Mouse (Mus musculus) cerebellum, adult 8-10 months (tissue): Measurements from ENCODE around the gene Tanc1.

ENCODE experiments used
- DNase-seq: peaks from one replicate; pipeline ENCODE4 v3.0.0; 2022

The Tanc1 gene

DNA sequence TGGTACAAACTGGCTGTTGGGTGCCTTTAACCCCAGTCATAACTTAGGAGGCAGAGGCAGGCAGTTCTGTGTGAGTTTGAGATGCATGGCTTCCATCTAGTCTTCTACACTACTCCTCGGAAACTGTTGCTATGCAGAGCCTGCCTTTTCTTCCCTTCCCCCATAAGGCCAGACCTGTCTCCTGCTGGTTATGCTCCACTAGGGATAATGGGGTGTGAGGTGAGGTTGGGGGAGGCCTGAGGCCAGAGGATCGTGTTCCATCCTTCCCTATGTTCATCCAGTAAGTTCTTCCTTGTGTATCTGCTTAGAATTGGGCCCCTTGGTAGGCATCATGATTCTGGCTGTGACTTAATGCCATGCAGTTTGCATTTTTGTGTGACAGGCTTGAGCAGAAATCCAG, 193.8 kb downstream of the Tanc1 start:
- no peak for DNase-seq

GRCm38 (mm10) chr2:59806038-59806437, 194.2 kb downstream of the Tanc1 start:
- no peak for DNase-seq

DNA sequence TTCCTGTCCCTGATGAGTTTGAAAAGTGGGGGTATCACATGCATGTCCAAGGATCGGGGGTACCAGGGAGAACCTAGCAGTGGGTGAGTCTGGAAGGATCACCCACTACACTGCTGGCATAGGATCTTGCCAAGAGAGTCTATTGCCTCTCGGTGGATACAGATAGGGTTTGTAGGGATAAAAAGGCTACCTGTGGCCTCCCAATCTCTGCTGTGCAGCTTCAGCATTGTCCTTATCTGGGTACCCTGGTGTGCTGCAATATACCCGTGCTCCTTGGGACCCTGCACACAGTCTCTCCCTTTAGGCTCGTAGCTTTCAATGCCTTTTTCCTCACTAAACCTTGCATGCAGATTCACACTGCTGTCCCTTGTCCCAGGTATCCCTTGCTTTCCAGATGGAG, 196.8 kb downstream of the Tanc1 start:
- no peak for DNase-seq

GRCm38 (mm10) chr2:59810039-59810438, 198.2 kb downstream of the Tanc1 start:
- no peak for DNase-seq

- DNase-seq = no peak
Observed at GRCm38 (mm10) chr2:59811247-59811646, 199.4 kb downstream of the Tanc1 start.

DNA sequence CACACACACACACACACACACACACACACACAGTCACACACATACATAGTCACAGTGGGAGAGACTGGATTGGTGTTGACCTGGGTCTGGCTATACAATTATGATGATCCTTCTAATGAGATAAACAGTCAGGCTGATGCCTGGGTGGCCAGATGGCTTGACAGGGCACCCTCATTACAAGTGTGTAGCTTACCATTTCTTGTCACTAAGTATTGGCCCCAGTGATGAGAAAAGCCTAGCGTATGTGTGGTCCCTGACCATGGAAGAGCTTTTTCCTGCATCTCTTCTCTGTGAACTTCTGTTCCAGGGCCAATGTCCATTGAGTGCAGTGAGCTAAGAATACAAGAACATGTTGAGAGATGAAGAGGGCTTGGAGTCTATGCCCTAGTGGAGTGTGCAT, 200.8 kb downstream of the Tanc1 start:
- DNase-seq = no peak

GRCm38 (mm10) chr2:59813457-59813856, 201.6 kb downstream of the Tanc1 start:
- DNase-seq = no peak

DNA sequence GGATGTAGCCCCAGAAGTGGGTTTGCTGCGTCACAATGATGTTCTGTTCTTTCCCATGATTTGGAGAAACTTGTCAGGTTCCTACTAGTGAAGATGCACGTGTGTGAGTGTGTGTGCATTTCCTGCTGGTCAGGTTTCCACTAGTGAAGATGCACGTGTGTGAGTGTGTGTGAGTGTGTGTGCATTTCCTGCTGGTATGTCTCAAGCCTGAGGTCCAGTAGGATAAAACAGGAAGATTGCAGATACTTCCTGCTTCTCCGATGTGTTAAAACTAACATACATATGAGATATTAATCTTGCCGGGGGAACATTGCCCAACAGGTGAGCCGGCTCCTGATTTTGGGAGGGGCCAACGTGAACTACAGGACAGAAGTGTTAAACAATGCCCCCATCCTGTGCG, 203.2 kb downstream of the Tanc1 start:
- DNase-seq = no peak

GRCm38 (mm10) chr2:59818663-59819062, 206.8 kb downstream of the Tanc1 start:
- DNase-seq = no peak

DNA sequence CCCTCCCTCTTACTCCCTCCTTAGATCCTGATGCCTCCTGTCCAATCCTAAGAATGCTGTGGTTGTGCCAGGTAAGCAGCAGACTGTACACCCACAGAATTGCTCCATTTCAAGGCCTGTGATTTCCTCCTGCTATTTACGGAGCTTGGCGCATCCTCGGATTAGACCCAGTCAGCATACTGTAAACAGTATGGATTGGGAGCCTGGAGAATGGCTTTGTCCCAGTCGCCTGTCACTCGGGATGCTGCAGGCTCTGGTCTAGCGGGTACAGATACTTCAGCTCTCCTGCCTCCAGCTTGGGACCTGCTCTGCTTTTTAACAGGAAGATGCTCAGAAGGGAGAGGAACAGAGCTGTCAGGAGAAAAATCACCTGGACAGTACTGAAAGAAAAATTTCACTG, 207.6 kb downstream of the Tanc1 start:
- DNase-seq = no peak

DNA sequence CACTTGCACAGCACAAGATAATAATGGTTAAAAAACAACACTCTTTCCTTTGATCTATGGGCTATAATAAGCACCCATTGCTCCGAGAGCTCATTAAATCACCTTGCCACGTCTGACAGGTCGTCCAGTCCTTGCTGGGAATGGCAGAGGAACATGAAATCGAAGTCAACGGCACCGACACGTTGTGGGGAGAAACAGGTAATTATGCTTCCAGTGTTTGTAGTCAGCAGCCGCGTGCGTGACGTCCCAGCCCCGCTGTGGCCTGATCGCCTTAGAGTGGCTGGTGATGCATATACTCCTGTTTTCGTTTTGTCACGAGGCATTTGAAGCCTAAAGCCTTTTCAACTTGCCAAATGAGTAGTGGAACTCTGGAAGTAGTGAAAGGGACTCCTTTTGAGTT, 208.2 kb downstream of the Tanc1 start:
- DNase-seq = no peak

DNA sequence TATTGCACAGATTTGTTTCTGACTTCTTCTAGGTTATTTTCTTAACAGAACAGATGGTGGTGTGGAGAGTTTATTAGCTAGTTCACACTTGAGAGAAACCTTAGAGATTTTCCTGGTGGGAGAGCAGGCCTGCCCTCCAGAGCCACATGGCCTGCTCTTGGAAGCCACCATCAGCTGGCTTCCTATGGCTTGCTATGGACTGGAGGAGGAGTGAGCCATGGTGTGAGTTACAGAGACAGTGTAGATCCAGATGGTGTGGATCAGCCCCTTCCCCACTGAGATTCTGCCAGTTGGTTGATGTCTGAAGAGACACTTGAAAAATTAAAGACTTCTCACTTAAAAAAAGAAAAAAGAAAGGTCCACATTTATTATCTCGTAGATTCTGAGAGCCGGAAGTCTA, 209.2 kb downstream of the Tanc1 start:
- DNase-seq = no peak

DNA sequence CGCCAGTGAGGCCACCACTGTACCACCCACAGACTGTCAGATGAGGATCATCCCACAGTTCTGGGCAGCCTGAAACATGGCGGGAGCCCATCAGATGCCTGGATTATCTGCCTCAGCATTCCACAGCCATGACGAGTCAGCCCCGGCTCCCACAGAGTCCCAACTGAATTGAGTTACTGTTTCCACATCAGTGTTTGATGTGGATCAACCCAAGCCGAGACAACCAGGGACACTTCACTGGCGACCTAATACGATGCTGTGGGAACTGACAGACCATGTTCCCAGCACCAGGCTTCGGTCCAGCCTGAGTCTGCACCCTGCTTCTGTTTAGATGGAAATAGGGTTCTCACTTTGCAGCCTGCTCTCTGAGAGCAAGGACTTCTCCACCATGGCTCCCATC, 212.4 kb downstream of the Tanc1 start:
- DNase-seq = no peak

DNA sequence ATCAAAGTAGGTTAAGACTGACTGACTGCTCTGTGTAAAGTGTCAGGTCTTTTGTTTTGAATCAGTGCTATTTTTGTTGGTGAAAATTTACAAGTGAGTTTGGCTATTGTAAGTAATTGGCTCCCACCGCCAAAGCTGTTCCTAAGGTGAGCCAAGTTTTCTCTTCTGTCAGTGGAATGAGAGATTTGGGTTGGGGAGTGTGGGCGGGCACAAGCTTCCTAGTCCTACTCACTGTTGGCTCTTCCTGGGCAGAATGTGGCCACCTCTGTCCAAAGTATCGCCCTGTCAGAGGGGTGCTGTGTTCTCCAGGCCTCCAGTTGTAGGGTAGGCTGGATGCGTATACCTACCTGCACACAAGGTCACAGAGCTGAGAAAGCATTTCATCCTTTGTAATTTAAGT, 213.5 kb downstream of the Tanc1 start:
- no peak for DNase-seq

DNA sequence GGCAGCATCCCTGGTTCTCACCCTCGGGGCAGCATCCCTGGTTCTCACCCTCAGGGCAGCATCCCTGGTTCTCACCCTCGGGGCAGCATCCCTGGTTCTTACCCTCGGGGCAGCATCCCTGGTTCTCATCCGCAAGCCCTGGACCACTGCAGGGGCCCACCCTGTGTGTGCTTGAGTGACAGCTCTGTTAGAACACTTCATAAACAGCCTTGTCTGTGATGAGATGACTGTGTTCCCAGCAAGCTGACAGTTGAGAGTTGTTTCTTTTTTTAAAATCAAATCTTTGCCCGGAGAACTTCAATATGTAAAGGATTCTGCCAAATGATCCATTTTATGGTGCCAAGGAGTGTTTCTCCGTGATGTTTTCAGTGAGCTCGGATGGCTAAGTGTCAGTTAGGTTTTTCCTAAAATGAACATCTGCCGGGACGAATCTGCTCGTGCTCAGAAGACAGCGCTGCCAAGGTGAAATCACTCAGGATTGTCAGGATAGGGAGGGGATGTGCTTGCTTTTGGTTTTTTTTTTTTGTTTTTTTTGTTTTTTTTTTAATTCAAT, 216.3 kb downstream of the Tanc1 start:
- no peak for DNase-seq

- DNase-seq = no peak
Observed at GRCm38 (mm10) chr2:59828777-59829508, 217.1 kb downstream of the Tanc1 start.

- no peak for DNase-seq
Observed at GRCm38 (mm10) chr2:59829718-59830117, 217.9 kb downstream of the Tanc1 start.

- no peak for DNase-seq
Observed at GRCm38 (mm10) chr2:59830151-59830550, 218.3 kb downstream of the Tanc1 start.

DNA sequence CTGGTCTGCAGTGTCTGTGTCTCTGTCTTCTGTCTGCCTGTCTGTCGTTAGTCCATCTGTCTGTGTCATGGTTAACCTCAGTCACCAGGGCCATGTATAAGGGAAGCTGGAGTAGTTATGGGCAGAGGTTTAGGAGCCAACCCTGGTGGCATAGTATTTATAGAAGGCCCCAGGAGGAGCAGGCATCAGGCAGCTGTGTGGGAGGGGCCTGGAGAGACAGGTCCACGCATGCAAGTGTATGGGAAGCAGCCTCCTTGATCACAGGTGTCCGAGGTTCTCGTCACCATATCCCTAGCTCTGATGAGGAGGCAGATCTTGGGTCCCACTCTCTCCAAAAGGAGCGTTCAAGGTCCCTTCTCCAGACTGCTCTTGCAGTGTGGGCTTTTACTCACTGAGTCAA, 219.1 kb downstream of the Tanc1 start:
- no peak for DNase-seq

DNA sequence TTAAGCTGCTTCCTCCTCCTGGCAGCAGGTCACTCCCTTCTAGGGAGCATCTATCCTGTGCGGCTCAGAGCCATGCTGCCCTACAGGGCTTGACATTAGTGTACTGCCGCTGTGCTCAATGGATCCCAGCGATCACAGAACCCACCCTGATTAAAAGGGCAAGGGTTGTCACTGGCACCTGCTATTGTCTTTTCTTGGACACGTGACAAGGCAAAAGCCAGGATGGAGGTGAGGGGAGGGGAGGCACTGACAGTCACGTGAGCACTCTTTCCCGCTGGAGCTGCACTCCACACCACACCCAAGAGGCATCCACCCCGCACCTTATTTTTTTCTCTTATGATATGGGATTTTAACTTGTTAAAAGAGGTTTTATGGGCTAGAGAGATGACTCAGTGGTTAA, 220.0 kb downstream of the Tanc1 start:
- no peak for DNase-seq

DNA sequence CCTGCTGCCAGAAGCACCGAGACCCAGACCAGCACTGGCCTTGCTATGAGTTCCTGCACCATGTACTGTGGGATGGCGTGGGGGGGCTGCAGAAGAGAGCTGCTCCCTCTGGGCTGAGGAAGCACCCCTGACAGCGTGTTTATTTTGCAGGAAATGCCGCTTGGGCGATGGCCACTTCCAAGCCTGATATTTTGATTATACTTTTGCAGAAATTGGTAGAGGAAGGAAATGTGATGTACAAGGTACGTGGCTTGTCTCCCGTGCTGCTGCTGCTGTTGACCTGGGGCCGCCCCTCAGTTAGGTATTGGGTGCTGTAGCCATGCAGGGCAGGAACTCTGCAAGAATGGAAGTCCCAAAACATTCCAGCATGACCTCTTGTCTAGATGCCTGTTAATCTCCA, 227.0 kb downstream of the Tanc1 start:
- no peak for DNase-seq

GRCm38 (mm10) chr2:59839755-59840154, 227.9 kb downstream of the Tanc1 start:
- DNase-seq = no peak

GRCm38 (mm10) chr2:59840191-59840590, 228.3 kb downstream of the Tanc1 start:
- no peak for DNase-seq

DNA sequence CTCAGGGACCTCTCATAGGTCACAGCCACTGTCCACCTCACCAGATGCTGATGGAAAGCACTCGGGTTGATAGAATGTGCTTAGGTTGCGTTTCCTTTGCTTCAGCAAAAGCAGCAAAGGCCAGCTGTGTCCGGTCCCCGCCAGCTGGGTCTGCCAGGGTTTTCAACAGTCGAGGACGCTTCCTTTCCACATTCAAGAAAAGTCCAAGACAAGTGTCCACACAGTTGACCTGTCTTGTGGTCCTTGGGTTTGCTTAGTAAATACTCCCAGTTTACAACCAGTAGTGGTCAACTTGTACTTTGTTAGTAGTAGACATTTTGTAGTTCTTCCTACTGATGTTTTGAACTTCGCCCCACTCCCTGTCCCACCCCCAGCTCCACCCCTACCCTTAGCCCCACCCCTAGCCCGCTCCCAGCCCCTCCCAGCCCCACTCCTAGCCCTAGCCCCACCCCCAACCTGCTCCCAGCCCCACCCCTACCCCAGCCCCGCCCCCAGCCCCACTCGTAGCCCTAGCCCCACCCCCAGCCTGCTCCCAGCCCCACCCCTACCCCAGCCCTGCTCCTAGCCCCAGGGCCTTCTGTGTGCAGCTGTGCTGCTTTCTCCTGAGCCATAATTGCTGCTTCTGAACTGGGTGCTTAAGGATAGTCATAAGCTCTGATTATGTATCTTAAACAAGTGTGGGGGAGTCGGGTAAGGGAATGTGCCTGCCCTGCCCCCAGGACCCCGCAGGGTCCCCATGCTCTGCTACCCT, 229.5 kb downstream of the Tanc1 start:
- DNase-seq = no peak
